Mouse (Mus musculus) limb, embryonic 12.5 days (tissue): Measurements from ENCODE around the gene Nkain4. TPM values are rescaled to one million over a fixed set of nuclear protein-coding genes. Genes with fewer than 3 reads are reported as not detected.

Experiments used
- ATAC-seq: fragments of 200-750 bp; cut with Nextera tagmentation; 2 replicates; pipeline ENCODE4 v1.8.0; 2017; ENCODE audit warnings: low read depth, moderate TSS enrichment; ENCODE audit not compliant: insufficient number of reproducible peaks, insufficient read depth, low FRiP score, low TSS enrichment
- H3K27ac ChIP-seq: fragments of 300-500 bp; sonication (generic); 2 replicates; pipeline ENCODE4 v1.5.1; 2016; ENCODE audit warnings: mild to moderate bottlenecking, moderate library complexity
- H3K27me3 ChIP-seq: fragments of 300-500 bp; sonication (generic); 2 replicates; pipeline ENCODE4 v1.6.1; 2016; ENCODE audit warnings: mild to moderate bottlenecking, moderate library complexity
- H3K36me3 ChIP-seq: fragments of 300-500 bp; sonication (generic); 2 replicates; pipeline ENCODE4 v1.6.1; 2016; ENCODE audit warnings: mild to moderate bottlenecking, moderate library complexity
- H3K4me1 ChIP-seq: fragments of 300-500 bp; sonication (generic); replicated peaks from 2 replicates; pipeline ENCODE4 v1.6.1; 2016
- H3K4me2 ChIP-seq: fragments of 300-500 bp; sonication (generic); 2 replicates; pipeline ENCODE4 v1.6.1; 2016; ENCODE audit warnings: mild to moderate bottlenecking, moderate library complexity
- H3K4me3 ChIP-seq: fragments of 300-500 bp; sonication (generic); replicated peaks from 2 replicates; pipeline ENCODE4 v1.5.1; 2016; ENCODE audit warnings: mild to moderate bottlenecking
- H3K9ac ChIP-seq: fragments of 300-500 bp; sonication (generic); replicated peaks from 2 replicates; pipeline ENCODE4 v1.6.1; 2016; ENCODE audit warnings: mild to moderate bottlenecking, moderate library complexity
- H3K9me3 ChIP-seq: fragments of 300-500 bp; sonication (generic); 2 replicates; pipeline ENCODE4 v1.6.1; 2016; ENCODE audit warnings: mild to moderate bottlenecking, moderate library complexity
- WGBS: fragments of 180-500 bp; shearing (Covaris S2); methylation state at CpG from one replicate; pipeline ENCODE4 v1.1.7; 2016; 5-methylcytosine and 5-hydroxymethylcytosine counted together
- polyA plus RNA-seq: library from polyadenylated mRNA; unstranded; fragments of >200 nt; fragmentation: Nextera tagmentation; extraction: Ambion mirVana; gene quantifications from 2 replicates; pipeline ENCODE4 v1.2.1, GENCODE M21; 2016

Gene Nkain4
- polyA plus RNA-seq, 1 experiment from 2014 or later, result 6.0 TPM

DNA sequence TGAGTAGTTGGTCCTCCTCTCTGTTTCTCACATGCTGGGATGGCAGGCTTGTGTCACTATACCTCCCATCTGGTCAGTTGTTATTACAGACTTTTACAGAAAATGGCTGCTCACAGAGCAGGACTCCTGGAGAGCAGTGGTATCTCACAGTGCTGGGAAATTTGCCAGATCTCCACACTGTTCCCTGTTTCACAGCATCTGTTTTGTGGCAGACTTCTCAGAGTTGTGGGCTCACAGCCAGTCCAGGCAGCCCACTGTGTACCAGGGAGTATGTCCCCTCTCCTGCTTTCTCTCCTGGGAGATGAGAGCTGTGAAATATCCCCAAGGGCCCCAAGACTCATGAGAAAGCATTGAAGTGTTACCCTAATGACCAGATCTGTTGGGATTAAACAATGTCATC is 12.6 kb downstream of the Nkain4 start:
- no peak overlapping the region for H3K4me3 ChIP-seq
- no peaks in the 10 kb centered on the region for H3K4me1 ChIP-seq
- H3K36me3 ChIP-seq, result no peaks in the 10 kb centered on the region
- H3K4me2 ChIP-seq, result no peak overlapping the region
- H3K27ac ChIP-seq, result no peak overlapping the region
- H3K9ac ChIP-seq, result no peak overlapping the region
- no peaks in the 10 kb centered on the region for H3K9me3 ChIP-seq
- peaks cover 3% of the 10 kb centered on the region; the same call in 1 of the 2 replicates for H3K27me3 ChIP-seq
- no peak for ATAC-seq

DNA sequence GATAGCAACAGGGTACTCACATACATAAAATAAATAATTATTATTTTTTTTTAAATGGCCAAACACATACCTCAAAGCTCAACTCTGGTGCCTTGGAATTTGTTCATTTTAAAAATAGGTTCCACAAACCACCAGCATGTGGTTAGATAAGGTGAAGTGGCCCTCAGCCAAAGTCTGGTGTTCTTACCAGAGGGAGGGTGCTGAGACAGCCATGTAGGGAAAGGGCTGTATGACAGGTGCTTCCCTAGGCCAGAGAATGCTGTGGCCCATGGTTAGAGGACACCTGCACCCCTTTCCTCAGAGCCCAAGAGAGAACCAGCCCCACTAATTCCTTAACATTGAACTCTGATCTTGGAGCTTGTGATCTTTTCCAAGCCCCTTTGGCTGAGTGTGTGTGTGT is 14.3 kb downstream of the Nkain4 start:
- no peak overlapping the region for H3K9ac ChIP-seq
- no peak for ATAC-seq
- no peaks in the 10 kb centered on the region for H3K4me1 ChIP-seq
- H3K27ac ChIP-seq, result no peak overlapping the region
- H3K9me3 ChIP-seq, result no peaks in the 10 kb centered on the region
- H3K27me3 ChIP-seq, result peaks cover 3% of the 10 kb centered on the region; the same call in 1 of the 2 replicates
- no peak overlapping the region for H3K4me3 ChIP-seq
- H3K4me2 ChIP-seq, result no peak overlapping the region
- no peaks in the 10 kb centered on the region for H3K36me3 ChIP-seq

GRCm38 (mm10) chr2:180932418-180932817 is 22.1 kb downstream of the Nkain4 start:
- no peaks in the 10 kb centered on the region for H3K36me3 ChIP-seq
- no peak for ATAC-seq

DNA sequence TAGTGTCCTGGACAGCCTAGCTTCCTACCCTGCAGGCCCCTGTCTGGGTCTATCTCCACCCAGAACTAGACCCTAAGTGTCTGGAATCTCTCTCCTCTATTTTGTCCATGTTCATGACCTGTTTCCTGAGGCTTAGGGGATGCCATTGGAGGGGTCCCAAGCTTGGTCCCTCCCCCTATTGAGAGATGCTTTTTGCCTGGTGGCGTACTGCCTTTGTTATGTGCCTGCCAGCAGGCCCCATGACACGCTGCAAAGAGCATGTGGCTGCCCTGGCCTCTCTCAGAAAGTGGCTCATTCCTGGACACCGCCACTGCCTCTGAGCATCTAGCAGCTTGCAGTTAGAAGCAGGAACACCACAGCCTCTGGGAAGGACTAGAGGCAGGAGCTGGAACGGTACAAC is 25.8 kb downstream of the Nkain4 start, which contains the start of gene Birc7:
Gene Birc7, plus strand, starts transcription at position 301 of the 400 bp plus-strand sequence.
- no peaks in the 10 kb centered on the region for H3K36me3 ChIP-seq
- H3K27me3 ChIP-seq, result peaks cover 6% of the 10 kb centered on the region
- no peak within 1 kb of the TSS for H3K9ac ChIP-seq
- H3K27ac ChIP-seq, result no peak within 1 kb of the TSS
- H3K4me2 ChIP-seq, result no peak within 1 kb of the TSS
- H3K4me3 ChIP-seq, result no peak within 1 kb of the TSS
- H3K4me1 ChIP-seq, result no peaks in the 10 kb centered on the region
- 58% methylated on average over 4 of the region's 4 CpGs for WGBS
- no peak for ATAC-seq
- H3K9me3 ChIP-seq, result no peaks in the 10 kb centered on the region

More at GRCm38 (mm10) chr2:180932418-180932817, 22.1 kb downstream of the Nkain4 start:
- WGBS, result 56% methylated on average over 1 of the region's 1 CpGs
- Histone ChIP-seq H3K4me1 (no peaks in the 10 kb centered on the region), H3K9ac (no peak overlapping the region), H3K4me2 (no peak overlapping the region), H3K27ac (no peak overlapping the region), H3K4me3 (no peak overlapping the region), H3K9me3 (no peaks in the 10 kb centered on the region), H3K27me3 (no peaks in the 10 kb centered on the region; the same call in 1 of the 2 replicates)

DNA sequence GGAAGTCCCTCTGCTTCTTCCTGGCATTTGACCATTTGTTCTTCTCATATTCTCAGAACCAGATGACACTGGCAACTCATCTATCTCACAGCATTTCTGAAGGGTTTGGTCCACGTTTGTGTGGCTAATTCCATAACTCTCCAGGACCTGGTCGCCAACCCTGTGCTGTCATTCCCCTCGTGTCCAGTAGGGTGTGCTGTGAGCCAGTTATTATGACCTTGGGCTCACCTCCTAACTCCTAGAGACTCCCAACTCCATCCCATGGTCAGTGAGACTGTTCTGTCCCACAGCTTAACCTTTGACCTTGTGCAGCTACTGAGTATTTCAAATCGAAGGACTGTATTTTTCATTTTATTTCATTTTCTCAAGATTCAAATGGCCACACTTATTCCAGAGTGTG is 29.3 kb downstream of the Nkain4 start:
- 9% methylated on average over 4 of the region's 4 CpGs for WGBS
- no peak overlapping the region for H3K4me2 ChIP-seq
- peaks cover 6% of the 10 kb centered on the region for H3K27me3 ChIP-seq
- H3K27ac ChIP-seq, result no peak overlapping the region
- H3K9me3 ChIP-seq, result no peaks in the 10 kb centered on the region
- no peak overlapping the region for H3K9ac ChIP-seq
- no peaks in the 10 kb centered on the region for H3K36me3 ChIP-seq
- H3K4me1 ChIP-seq, result 0 out of 2 replicates have a peak, but pooled peaks cover 5% of the 10 kb centered on the region
- no peak for ATAC-seq
- no peak overlapping the region for H3K4me3 ChIP-seq

- H3K36me3 ChIP-seq, result peaks cover 12% of the 10 kb centered on the region
- WGBS, result 91% methylated on average over 6 of the region's 6 CpGs
- H3K27me3 ChIP-seq, result peaks cover 6% of the 10 kb centered on the region; the same call in 1 of the 2 replicates
- H3K27ac ChIP-seq, result no peak overlapping the region
- H3K4me2 ChIP-seq, result no peak overlapping the region
- H3K4me1 ChIP-seq, result peaks cover 18% of the 10 kb centered on the region
- no peaks in the 10 kb centered on the region for H3K9me3 ChIP-seq
- no peak for ATAC-seq
- no peak overlapping the region for H3K9ac ChIP-seq
- H3K4me3 ChIP-seq, result no peak overlapping the region
Observed at GRCm38 (mm10) chr2:180922739-180923138, 31.8 kb downstream of the Nkain4 start.

GRCm38 (mm10) chr2:180920810-180921400 is 33.6 kb downstream of the Nkain4 start, which contains the start of gene Ythdf1:
Gene Ythdf1, minus strand, starts transcription at chr2:180920949.
- Histone ChIP-seq H3K27ac (peak within 1 kb of the TSS; percentile 50), H3K9ac (peak within 1 kb of the TSS; percentile 97), H3K27me3 (peaks cover 6% of the 10 kb centered on the region; the same call in 1 of the 2 replicates), H3K4me1 (peaks cover 18% of the 10 kb centered on the region), H3K9me3 (no peaks in the 10 kb centered on the region), H3K4me3 (peak within 1 kb of the TSS; percentile 99), H3K4me2 (peak within 1 kb of the TSS; percentile 75), H3K36me3 (peaks cover 30% of the 10 kb centered on the region)
- ATAC-seq, result peak; percentile 95
- under 1% methylated on average over 53 of the region's 56 CpGs for WGBS

- peaks cover 18% of the 10 kb centered on the region for H3K4me1 ChIP-seq
- H3K27me3 ChIP-seq, result peaks cover 6% of the 10 kb centered on the region; the same call in 1 of the 2 replicates
- H3K27ac ChIP-seq, result peak overlapping the region; percentile 50
- H3K4me3 ChIP-seq, result peak overlapping the region; percentile 99
- H3K9ac ChIP-seq, result peak overlapping the region; percentile 97
- H3K9me3 ChIP-seq, result no peaks in the 10 kb centered on the region
- H3K36me3 ChIP-seq, result peaks cover 37% of the 10 kb centered on the region
- under 1% methylated on average over 61 of the region's 61 CpGs for WGBS
- ATAC-seq, result peak; percentile 75
- peak overlapping the region; percentile 75 for H3K4me2 ChIP-seq
Observed at GRCm38 (mm10) chr2:180919913-180920809, 34.3 kb downstream of the Nkain4 start.

- 87% methylated on average over 3 of the region's 3 CpGs for WGBS
- H3K4me2 ChIP-seq, result no peak overlapping the region
- H3K27me3 ChIP-seq, result no peaks in the 10 kb centered on the region
- H3K4me1 ChIP-seq, result peaks cover 13% of the 10 kb centered on the region
- H3K4me3 ChIP-seq, result no peak overlapping the region
- ATAC-seq, result no peak
- H3K9ac ChIP-seq, result no peak overlapping the region
- no peak overlapping the region for H3K27ac ChIP-seq
- no peaks in the 10 kb centered on the region for H3K9me3 ChIP-seq
- peaks cover 78% of the 10 kb centered on the region for H3K36me3 ChIP-seq
Observed at GRCm38 (mm10) chr2:180915886-180916433, 38.5 kb downstream of the Nkain4 start.

GRCm38 (mm10) chr2:180910928-180911327 is 43.6 kb downstream of the Nkain4 start:
- H3K9ac ChIP-seq, result no peak overlapping the region
- H3K9me3 ChIP-seq, result no peaks in the 10 kb centered on the region
- no peaks in the 10 kb centered on the region for H3K4me1 ChIP-seq
- 95% methylated on average over 12 of the region's 12 CpGs for WGBS
- no peak overlapping the region for H3K27ac ChIP-seq
- H3K4me3 ChIP-seq, result no peak overlapping the region
- no peak overlapping the region for H3K4me2 ChIP-seq
- no peaks in the 10 kb centered on the region for H3K27me3 ChIP-seq
- peaks cover 89% of the 10 kb centered on the region for H3K36me3 ChIP-seq
- no peak for ATAC-seq

GRCm38 (mm10) chr2:180905556-180906221 is 48.8 kb downstream of the Nkain4 start:
- 78% methylated on average over 5 of the region's 5 CpGs for WGBS

More at GRCm38 (mm10) chr2:180905556-180906221, 48.8 kb downstream of the Nkain4 start:
- Histone ChIP-seq H3K9ac (no peak overlapping the region), H3K4me2 (no peak overlapping the region), H3K27ac (no peak overlapping the region), H3K36me3 (peaks cover 64% of the 10 kb centered on the region), H3K4me1 (no peaks in the 10 kb centered on the region), H3K27me3 (no peaks in the 10 kb centered on the region), H3K4me3 (no peak overlapping the region), H3K9me3 (no peaks in the 10 kb centered on the region)
- ATAC-seq, result no peak
